Mouse (Mus musculus) liver, embryonic 16.5 days (tissue): ENCODE measurements at regions not wholly inside any gene's neighbourhood (a gene's known extent, or its start where the extent isn't known, plus 50 kb on each side); places are given as distances from the start of the nearest gene placed in this dataset.

ENCODE experiments used
- ATAC-seq: fragments of 200-750 bp; cut with Nextera tagmentation; 2 replicates; pipeline ENCODE4 v1.8.0; 2017; ENCODE audit warnings: low read depth, mild to moderate bottlenecking, moderate number of reproducible peaks, moderate library complexity
- H3K27ac ChIP-seq: fragments of 300-500 bp; sonication (generic); 2 replicates; pipeline ENCODE4 v1.5.1; 2014; ENCODE audit warnings: mild to moderate bottlenecking, low read length
- H3K27me3 ChIP-seq: fragments of 300-500 bp; sonication (generic); 2 replicates; pipeline ENCODE4 v1.6.1; 2014; ENCODE audit warnings: low read depth, low read length, mixed read lengths; ENCODE audit not compliant: control insufficient read depth, insufficient read depth
- H3K36me3 ChIP-seq: fragments of 300-500 bp; sonication (generic); 2 replicates; pipeline ENCODE4 v1.6.1; 2014; ENCODE audit warnings: mild to moderate bottlenecking; ENCODE audit not compliant: control insufficient read depth, insufficient read depth
- H3K4me1 ChIP-seq: fragments of 300-500 bp; sonication (generic); 2 replicates; pipeline ENCODE4 v1.6.1; 2014; ENCODE audit warnings: low read depth, low read length, mixed read lengths; ENCODE audit not compliant: control insufficient read depth
- H3K4me2 ChIP-seq: fragments of 300-500 bp; sonication (generic); 2 replicates; pipeline ENCODE4 v1.6.1; 2014; ENCODE audit warnings: low read depth, low read length, mixed read lengths
- H3K4me3 ChIP-seq: fragments of 300-500 bp; sonication (generic); 2 replicates; pipeline ENCODE4 v1.5.1; 2014; ENCODE audit warnings: low read depth, mild to moderate bottlenecking, low read length
- H3K9ac ChIP-seq: fragments of 300-500 bp; sonication (generic); 2 replicates; pipeline ENCODE4 v1.6.1; 2014; ENCODE audit warnings: low read depth, low read length
- H3K9me3 ChIP-seq: fragments of 300-500 bp; sonication (generic); replicated peaks from 2 replicates; pipeline ENCODE4 v1.6.1; 2016; ENCODE audit warnings: low read length; ENCODE audit not compliant: control insufficient read depth
- WGBS: fragments of 180-500 bp; shearing (Covaris S2); extraction: QIAGEN DNeasy Blood & Tissue Kit; methylation state at CpG from one replicate; pipeline ENCODE4 v1.1.7; 2014; ENCODE audit not compliant: insufficient replicate concordance; 5-methylcytosine and 5-hydroxymethylcytosine counted together

DNA sequence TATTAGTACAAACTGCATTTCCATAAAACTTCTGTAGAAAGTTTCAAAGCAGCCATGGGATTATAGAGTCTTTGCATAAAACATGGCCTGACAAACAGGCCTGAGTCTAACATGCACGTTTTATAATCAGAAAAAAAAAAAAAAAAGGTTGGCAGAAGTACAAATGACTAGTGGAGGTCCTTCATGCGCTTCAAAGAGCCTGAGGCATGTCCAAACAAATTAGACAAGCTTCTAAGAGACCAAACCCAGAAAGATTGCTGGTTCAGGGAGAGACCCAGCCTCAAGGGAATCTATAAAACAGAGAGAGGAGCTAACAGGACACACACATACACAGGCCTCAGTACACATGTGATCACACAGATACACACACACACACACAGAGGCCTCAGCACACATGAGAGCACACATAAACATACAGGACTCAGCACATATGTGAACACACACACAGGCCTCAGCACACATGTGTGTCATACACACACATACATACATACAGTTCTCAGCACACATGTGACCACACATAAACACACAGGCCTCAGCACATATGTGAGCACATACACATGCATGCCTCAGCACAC is 57.0 kb upstream of the Gnaq start:
- no peak overlapping the region for H3K9ac ChIP-seq
- no peak overlapping the region for H3K27ac ChIP-seq
- H3K27me3 ChIP-seq = no peaks in the 10 kb centered on the region
- no peak for ATAC-seq
- WGBS = 50% methylated on average over 2 of the region's 2 CpGs
- no peaks in the 10 kb centered on the region for H3K4me1 ChIP-seq
- no peak overlapping the region for H3K4me2 ChIP-seq
- H3K4me3 ChIP-seq = no peak overlapping the region
- H3K36me3 ChIP-seq = no peaks in the 10 kb centered on the region
- H3K9me3 ChIP-seq = no peaks in the 10 kb centered on the region

DNA sequence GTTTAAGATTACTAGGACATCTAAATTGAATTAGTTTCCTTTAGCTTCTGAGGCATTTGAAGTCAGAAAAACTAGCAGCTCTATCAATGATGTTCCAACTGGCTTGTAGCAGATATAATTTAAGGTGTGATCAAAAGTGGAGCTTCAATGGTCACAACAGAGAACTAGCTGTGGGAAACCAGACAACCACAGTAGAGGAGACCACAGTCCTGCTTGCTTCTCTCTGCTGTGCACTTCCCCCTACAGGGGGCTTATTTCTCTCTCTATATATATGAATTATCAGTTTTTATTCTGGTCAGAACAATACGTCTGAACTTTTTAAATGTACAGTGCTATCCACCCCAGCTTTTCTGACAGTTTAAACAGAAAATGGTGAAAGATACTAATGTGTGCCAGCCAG is 57.6 kb upstream of the Gnaq start:
- Histone ChIP-seq H3K36me3 (no peaks in the 10 kb centered on the region), H3K9ac (no peak overlapping the region), H3K4me1 (no peaks in the 10 kb centered on the region), H3K4me3 (no peak overlapping the region), H3K4me2 (no peak overlapping the region), H3K27ac (no peak overlapping the region), H3K27me3 (no peaks in the 10 kb centered on the region), H3K9me3 (no peaks in the 10 kb centered on the region)
- 33% methylated on average over 1 of the region's 1 CpGs for WGBS
- ATAC-seq = no peak

DNA sequence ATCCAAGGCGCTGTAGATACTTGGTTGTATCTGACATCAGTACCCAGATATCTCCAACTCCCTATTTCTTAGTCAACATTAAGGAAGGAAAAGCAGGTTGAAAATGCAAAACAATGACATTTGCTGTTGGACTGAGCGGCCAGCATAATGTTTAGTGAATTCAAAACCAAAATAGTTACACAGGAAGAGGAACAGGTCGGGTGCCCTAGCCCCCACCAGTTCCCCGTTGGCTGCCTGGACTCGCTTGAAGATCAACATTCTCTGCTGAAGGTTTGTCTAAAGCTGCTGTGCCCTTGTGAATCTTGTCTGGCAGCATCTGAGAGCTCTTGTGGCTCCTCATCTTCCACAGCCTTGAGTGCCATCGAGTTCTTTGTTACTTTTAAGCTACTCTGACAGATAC is 65.3 kb upstream of the Gnaq start:
- no peak overlapping the region for H3K9ac ChIP-seq
- H3K27me3 ChIP-seq = no peaks in the 10 kb centered on the region
- no peak overlapping the region for H3K4me2 ChIP-seq
- H3K4me3 ChIP-seq = no peak overlapping the region
- WGBS = 32% methylated on average over 6 of the region's 6 CpGs
- H3K9me3 ChIP-seq = no peaks in the 10 kb centered on the region
- H3K27ac ChIP-seq = no peak overlapping the region
- H3K36me3 ChIP-seq = no peaks in the 10 kb centered on the region
- ATAC-seq = no peak
- no peaks in the 10 kb centered on the region; the same call in none of the 2 replicates for H3K4me1 ChIP-seq

DNA sequence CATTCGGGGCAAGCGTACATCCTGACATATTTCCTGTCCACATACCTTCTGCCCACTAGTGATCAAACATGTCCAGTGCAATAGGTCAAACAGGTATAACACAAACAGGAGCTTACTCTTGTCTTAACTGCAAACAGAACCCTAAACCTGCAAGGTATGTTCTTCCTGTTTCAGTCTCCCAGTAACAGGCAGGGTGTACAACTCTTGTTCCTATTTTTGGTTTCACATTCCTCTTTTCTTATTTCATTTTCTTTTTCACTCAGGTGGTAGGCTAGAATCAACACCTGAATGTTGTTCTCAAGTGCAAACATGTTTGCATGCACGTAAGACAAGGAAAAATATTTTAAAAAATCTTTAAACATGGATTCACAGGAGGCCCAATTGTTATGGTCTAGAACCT is 67.7 kb upstream of the Gnaq start:
- ATAC-seq = no peak
- no peak overlapping the region for H3K9ac ChIP-seq
- H3K36me3 ChIP-seq = no peaks in the 10 kb centered on the region
- H3K9me3 ChIP-seq = no peaks in the 10 kb centered on the region
- no peaks in the 10 kb centered on the region; the same call in none of the 2 replicates for H3K4me1 ChIP-seq
- H3K4me3 ChIP-seq = no peak overlapping the region
- no peak overlapping the region for H3K4me2 ChIP-seq
- no peaks in the 10 kb centered on the region for H3K27me3 ChIP-seq
- 67% methylated on average over 3 of the region's 3 CpGs for WGBS
- H3K27ac ChIP-seq = no peak overlapping the region

DNA sequence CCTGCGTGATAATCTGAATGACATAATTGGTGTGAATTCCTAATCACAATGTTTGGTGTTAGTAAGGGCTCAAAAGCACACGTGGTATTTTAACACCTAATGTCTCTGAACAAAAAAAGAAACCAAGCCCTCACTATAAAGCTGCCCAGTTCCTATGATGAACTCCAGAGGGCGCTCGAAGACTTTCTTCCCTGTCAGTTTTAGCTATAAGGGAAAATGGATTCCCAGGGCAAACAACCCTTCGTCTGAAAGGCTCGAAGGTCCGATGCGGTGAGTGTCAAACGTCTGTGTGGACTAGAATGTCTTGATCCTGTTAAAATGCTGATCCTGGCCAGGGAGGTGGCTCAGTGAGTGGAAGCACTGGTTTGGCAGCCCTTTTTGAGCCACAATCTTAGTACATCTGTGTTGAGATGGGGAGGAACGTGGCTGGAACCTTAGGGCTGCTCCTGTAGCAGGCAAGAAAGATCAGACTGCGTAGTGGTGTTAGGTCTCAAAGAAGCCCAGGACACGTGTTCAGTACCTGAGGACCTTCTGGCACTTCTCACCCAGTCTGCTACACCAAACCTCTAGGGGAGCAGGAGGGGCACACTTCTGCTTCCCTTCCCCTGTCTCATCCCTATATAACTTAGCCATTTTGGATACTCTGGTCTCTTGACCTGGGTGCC is 68.6 kb upstream of the Gnaq start:
- H3K4me2 ChIP-seq = peak overlapping the region; percentile 54
- H3K9me3 ChIP-seq = no peaks in the 10 kb centered on the region
- H3K27me3 ChIP-seq = no peaks in the 10 kb centered on the region
- no peaks in the 10 kb centered on the region; the same call in none of the 2 replicates for H3K4me1 ChIP-seq
- WGBS = 8% methylated on average over 12 of the region's 12 CpGs
- no peaks in the 10 kb centered on the region for H3K36me3 ChIP-seq
- H3K4me3 ChIP-seq = peak overlapping the region; percentile 16
- H3K27ac ChIP-seq = no peak overlapping the region
- 0 out of 2 replicates have a peak overlapping the region, but pooled peaks have one; percentile 18 for H3K9ac ChIP-seq
- ATAC-seq = no peak

DNA sequence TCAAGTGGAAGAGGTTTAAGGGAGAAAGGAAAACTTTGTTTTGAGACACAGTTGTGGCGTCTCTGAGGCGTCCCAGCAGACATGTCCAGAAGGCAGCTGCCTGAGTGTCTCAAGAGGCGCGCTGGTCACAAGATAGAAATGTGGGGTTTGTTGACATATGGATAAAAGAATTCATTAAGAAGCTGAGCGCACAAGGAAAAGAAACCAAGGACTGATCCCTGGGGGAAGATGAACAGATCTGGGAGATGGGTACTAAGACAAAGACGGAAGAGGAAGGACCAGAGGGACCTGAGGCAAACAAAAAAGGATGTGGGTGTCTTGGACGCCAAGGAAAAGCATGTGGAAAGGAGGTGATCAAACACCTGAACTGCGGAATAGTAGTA is 69.1 kb upstream of the Gnaq start:
- Histone ChIP-seq H3K36me3 (no peaks in the 10 kb centered on the region), H3K4me1 (no peaks in the 10 kb centered on the region; the same call in none of the 2 replicates), H3K27me3 (no peaks in the 10 kb centered on the region), H3K27ac (no peak overlapping the region), H3K9me3 (no peaks in the 10 kb centered on the region), H3K4me3 (no peak overlapping the region), H3K4me2 (peak overlapping the region; percentile 11; the same call in 1 of the 2 replicates), H3K9ac (no peak overlapping the region)
- ATAC-seq = no peak
- 42% methylated on average over 8 of the region's 8 CpGs for WGBS

DNA sequence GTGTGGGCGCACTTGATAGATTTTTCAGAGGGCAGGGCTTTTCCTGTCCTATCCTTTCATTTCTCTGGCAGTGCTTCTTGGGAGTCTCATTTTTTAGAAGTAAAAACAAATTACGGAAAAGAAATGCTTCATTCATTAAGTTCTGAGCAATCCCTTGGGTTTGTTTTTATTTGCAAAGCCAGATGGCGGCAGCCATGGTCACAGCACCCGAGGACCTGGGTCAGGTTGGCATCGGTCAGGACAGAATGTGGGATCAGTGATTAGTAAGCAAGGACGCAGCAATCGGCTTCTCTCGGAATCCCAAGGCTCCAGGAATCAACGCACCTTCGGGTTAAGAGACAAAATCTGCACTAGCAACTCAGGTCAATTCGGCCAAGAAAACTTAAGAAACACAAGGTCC is 70.8 kb upstream of the Gnaq start:
- WGBS = 72% methylated on average over 11 of the region's 11 CpGs
- no peaks in the 10 kb centered on the region for H3K36me3 ChIP-seq
- H3K4me3 ChIP-seq = no peak overlapping the region
- H3K4me1 ChIP-seq = no peaks in the 10 kb centered on the region; the same call in none of the 2 replicates
- no peak overlapping the region for H3K9ac ChIP-seq
- no peak for ATAC-seq
- no peak overlapping the region for H3K27ac ChIP-seq
- no peaks in the 10 kb centered on the region for H3K27me3 ChIP-seq
- no peaks in the 10 kb centered on the region for H3K9me3 ChIP-seq
- H3K4me2 ChIP-seq = no peak overlapping the region

DNA sequence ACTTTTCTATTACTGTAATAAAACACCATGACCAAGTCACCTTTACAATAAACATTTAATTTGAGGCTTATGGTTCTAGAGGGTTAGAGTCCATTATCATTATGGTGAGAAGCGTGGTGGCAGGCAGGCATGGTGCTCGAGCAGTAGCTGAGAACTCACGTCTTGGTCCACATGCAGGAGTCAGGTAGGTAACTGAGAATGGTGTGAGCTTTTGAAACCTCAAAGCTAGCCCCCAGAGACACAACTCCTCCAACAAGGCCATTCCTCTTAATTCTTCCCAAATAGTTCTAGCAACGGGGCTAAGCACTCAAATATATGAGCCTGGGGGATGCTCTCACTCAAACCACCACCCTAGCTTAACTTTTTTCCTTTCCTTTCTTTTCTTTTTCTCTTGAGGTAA is 73.6 kb upstream of the Gnaq start:
- no peak overlapping the region for H3K9ac ChIP-seq
- no peak overlapping the region for H3K27ac ChIP-seq
- WGBS = 66% methylated on average over 4 of the region's 4 CpGs
- H3K27me3 ChIP-seq = no peaks in the 10 kb centered on the region
- H3K4me2 ChIP-seq = no peak overlapping the region
- ATAC-seq = no peak
- H3K4me3 ChIP-seq = no peak overlapping the region
- H3K36me3 ChIP-seq = no peaks in the 10 kb centered on the region
- no peaks in the 10 kb centered on the region for H3K4me1 ChIP-seq
- H3K9me3 ChIP-seq = no peaks in the 10 kb centered on the region

DNA sequence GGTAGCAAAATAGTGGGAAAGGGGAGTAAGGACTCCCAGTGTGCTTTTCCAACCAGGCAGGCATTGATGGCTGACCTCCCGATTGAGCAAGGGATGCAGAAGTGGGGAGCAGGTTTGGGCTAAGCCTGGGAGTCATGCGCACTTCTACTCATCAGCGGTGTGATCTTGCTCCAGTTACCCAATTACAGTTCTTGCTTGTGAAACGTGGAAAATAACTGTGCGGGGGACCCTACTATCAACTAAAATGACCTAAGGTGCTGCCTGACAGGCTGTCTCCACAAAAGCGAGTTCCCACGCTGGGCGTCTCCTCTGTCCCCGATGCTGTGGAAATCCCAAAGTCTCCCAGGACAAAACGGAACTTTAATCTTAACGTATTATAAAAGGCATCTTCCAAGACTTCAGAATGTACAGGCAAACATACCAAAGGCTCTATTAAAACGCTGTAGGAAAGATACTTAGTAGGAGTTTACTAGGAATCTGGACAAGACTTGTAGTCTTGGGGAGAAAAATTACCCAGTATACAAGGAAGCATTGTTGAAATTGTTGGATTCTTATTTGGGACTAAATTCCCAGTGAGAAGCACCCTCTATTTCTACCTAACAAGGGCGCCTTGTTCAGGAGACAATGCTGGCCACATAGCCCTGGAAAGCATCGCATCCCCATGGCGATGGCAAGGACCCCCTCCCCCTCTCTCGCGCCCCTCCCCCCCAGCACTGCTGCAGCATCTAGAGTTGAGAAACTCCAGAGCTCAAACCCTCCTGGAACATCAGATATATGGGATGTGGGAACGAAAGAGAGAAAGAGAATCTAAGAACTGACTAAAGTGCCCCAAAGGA is 65.6 kb upstream of the Cep78 start:
- WGBS = 28% methylated on average over 18 of the region's 18 CpGs
- peak overlapping the region; percentile 42 for H3K4me3 ChIP-seq
- peak overlapping the region; percentile 50 for H3K4me2 ChIP-seq
- H3K9ac ChIP-seq = no peak overlapping the region
- H3K27ac ChIP-seq = no peak overlapping the region
- H3K9me3 ChIP-seq = no peaks in the 10 kb centered on the region
- no peaks in the 10 kb centered on the region for H3K27me3 ChIP-seq
- no peaks in the 10 kb centered on the region for H3K4me1 ChIP-seq
- no peak for ATAC-seq
- H3K36me3 ChIP-seq = no peaks in the 10 kb centered on the region
